Mouse (Mus musculus) forebrain, postnatal 0 days (tissue): ENCODE data around the gene Fsd1l. TPM values are rescaled to one million over a fixed set of nuclear protein-coding genes. Genes with fewer than 3 reads are reported as not detected.

Experiments
- ATAC-seq: fragments of 200-750 bp; cut with Nextera tagmentation; 2 replicates; pipeline ENCODE4 v1.8.0; 2017; ENCODE audit warnings: mild to moderate bottlenecking, moderate library complexity
- DNase-seq: peaks from one replicate; pipeline ENCODE4 v3.0.0-alpha.2; 2015
- H3K27ac ChIP-seq: fragments of 300-500 bp; sonication (generic); 2 replicates; pipeline ENCODE4 v1.5.1; 2014; ENCODE audit warnings: low read depth, mild to moderate bottlenecking, antibody characterized with exemption, low read length, moderate library complexity, mixed read lengths
- H3K27me3 ChIP-seq: fragments of 300-500 bp; sonication (generic); 2 replicates; pipeline ENCODE4 v1.6.1; 2014; ENCODE audit warnings: mild to moderate bottlenecking, low read length, mixed read lengths; ENCODE audit not compliant: insufficient read depth
- H3K36me3 ChIP-seq: fragments of 300-500 bp; sonication (generic); 2 replicates; pipeline ENCODE4 v1.6.1; 2014; ENCODE audit warnings: mild to moderate bottlenecking, moderate library complexity; ENCODE audit not compliant: insufficient read depth
- H3K4me1 ChIP-seq: fragments of 300-500 bp; sonication (generic); 2 replicates; pipeline ENCODE4 v1.6.1; 2014; ENCODE audit warnings: antibody characterized with exemption; ENCODE audit not compliant: insufficient read depth
- H3K4me2 ChIP-seq: fragments of 300-500 bp; sonication (generic); 2 replicates; pipeline ENCODE4 v1.6.1; 2014; ENCODE audit warnings: low read depth, mild to moderate bottlenecking, moderate library complexity
- H3K4me3 ChIP-seq: fragments of 300-500 bp; sonication (generic); 2 replicates; pipeline ENCODE4 v1.5.1; 2014; ENCODE audit warnings: low read depth, low read length, mixed read lengths
- H3K9ac ChIP-seq: fragments of 300-500 bp; sonication (generic); 2 replicates; pipeline ENCODE4 v1.6.1; 2014; ENCODE audit warnings: mild to moderate bottlenecking
- H3K9me3 ChIP-seq: fragments of 300-500 bp; sonication (generic); 2 replicates; pipeline ENCODE4 v1.6.1; 2016; ENCODE audit warnings: low read length
- CTCF ChIP-seq: sonication (generic); IDR thresholded peaks from 2 replicates; pipeline ENCODE4 v1.5.1; 2016; ENCODE audit warnings: antibody characterized with exemption, control low read depth, low read depth
- WGBS: fragments of 180-500 bp; shearing (Covaris S2); extraction: QIAGEN DNeasy Blood & Tissue Kit; methylation state at CpG from one replicate; pipeline ENCODE4 v1.1.7; 2014; 5-methylcytosine and 5-hydroxymethylcytosine counted together
- polyA plus RNA-seq: library from polyadenylated mRNA; unstranded; fragments of >200 nt; fragmentation: Nextera tagmentation; extraction: Ambion mirVana; gene quantifications from 2 replicates; pipeline ENCODE4 v1.2.1, GENCODE M21; 2015
- total RNA-seq: library from RNA; depleted of rRNA; stranded (reverse); fragments of >200 nt; gene quantifications from 2 replicates; pipeline ENCODE4 v1.2.3, GENCODE M21; 2014

Fsd1l gene
- total and polyA plus RNA-seq, 2 experiments from 2014 or later, result 17.9 to 48.8 TPM

- H3K27ac ChIP-seq, result no peak overlapping the region
- H3K4me1 ChIP-seq, result no peaks in the 10 kb centered on the region
- H3K4me3 ChIP-seq, result no peak overlapping the region
- ATAC-seq (no peak), DNase-seq (no peak)
- no peaks in the 10 kb centered on the region for H3K36me3 ChIP-seq
- H3K27me3 ChIP-seq, result no peaks in the 10 kb centered on the region
- H3K9me3 ChIP-seq, result no peaks in the 10 kb centered on the region
- TF ChIP-seq CTCF, result no peak
- no peak overlapping the region for H3K9ac ChIP-seq
- WGBS, result 91% methylated on average over 5 of the region's 5 CpGs
- no peak overlapping the region for H3K4me2 ChIP-seq
Observed at GRCm38 (mm10) chr4:53614576-53615225, 16.6 kb upstream of the Fsd1l start.

GRCm38 (mm10) chr4:53617968-53618367 is 13.3 kb upstream of the Fsd1l start:
- no peak overlapping the region for H3K27ac ChIP-seq
- H3K4me1 ChIP-seq, result no peaks in the 10 kb centered on the region
- no peak overlapping the region for H3K4me2 ChIP-seq
- H3K9me3 ChIP-seq, result no peaks in the 10 kb centered on the region
- H3K9ac ChIP-seq, result no peak overlapping the region
- no peak for TF ChIP-seq CTCF
- H3K4me3 ChIP-seq, result no peak overlapping the region
- H3K27me3 ChIP-seq, result no peaks in the 10 kb centered on the region
- no peaks in the 10 kb centered on the region for H3K36me3 ChIP-seq
- DNase-seq (no peak), ATAC-seq (no peak)
- WGBS, result 45% methylated on average over 3 of the region's 3 CpGs

- ATAC-seq, result no peak
- no peak overlapping the region for H3K27ac ChIP-seq
- no peak for TF ChIP-seq CTCF
- H3K27me3 ChIP-seq, result no peaks in the 10 kb centered on the region
- H3K9me3 ChIP-seq, result no peaks in the 10 kb centered on the region
- H3K4me3 ChIP-seq, result no peak overlapping the region
- H3K4me1 ChIP-seq, result peaks cover 5% of the 10 kb centered on the region
- H3K4me2 ChIP-seq, result no peak overlapping the region
- no peaks in the 10 kb centered on the region for H3K36me3 ChIP-seq
- 86% methylated on average over 6 of the region's 6 CpGs for WGBS
- H3K9ac ChIP-seq, result no peak overlapping the region
- no peak for DNase-seq
Observed at GRCm38 (mm10) chr4:53620104-53620503, 11.2 kb upstream of the Fsd1l start.

- ATAC-seq (no peak), DNase-seq (no peak)
- Histone ChIP-seq H3K4me1 (peaks cover 5% of the 10 kb centered on the region), H3K4me2 (no peak overlapping the region), H3K9ac (no peak overlapping the region), H3K27me3 (no peaks in the 10 kb centered on the region), H3K27ac (no peak overlapping the region), H3K36me3 (no peaks in the 10 kb centered on the region), H3K9me3 (no peaks in the 10 kb centered on the region), H3K4me3 (no peak overlapping the region)
- no peak for TF ChIP-seq CTCF
- 85% methylated on average over 6 of the region's 6 CpGs for WGBS
Observed at GRCm38 (mm10) chr4:53621084-53621483, 10.2 kb upstream of the Fsd1l start.

GRCm38 (mm10) chr4:53621490-53621889 is 9.8 kb upstream of the Fsd1l start:
- WGBS, result 85% methylated on average over 5 of the region's 5 CpGs
- no peak for TF ChIP-seq CTCF

GRCm38 (mm10) chr4:53623711-53624110 is 7.6 kb upstream of the Fsd1l start:
- Histone ChIP-seq H3K9ac (no peak overlapping the region), H3K4me3 (no peak overlapping the region), H3K27ac (no peak overlapping the region), H3K4me1 (peaks cover 5% of the 10 kb centered on the region), H3K36me3 (no peaks in the 10 kb centered on the region), H3K4me2 (no peak overlapping the region), H3K27me3 (no peaks in the 10 kb centered on the region), H3K9me3 (no peaks in the 10 kb centered on the region)
- DNase-seq (peak; percentile 51), ATAC-seq (peak; percentile 89)
- 53% methylated on average over 1 of the region's 1 CpGs for WGBS
- TF ChIP-seq CTCF, result no peak

More at GRCm38 (mm10) chr4:53621490-53621889, 9.8 kb upstream of the Fsd1l start:
- peaks cover 5% of the 10 kb centered on the region for H3K4me1 ChIP-seq
- no peak overlapping the region for H3K9ac ChIP-seq
- ATAC-seq, result no peak
- H3K4me2 ChIP-seq, result no peak overlapping the region
- H3K27me3 ChIP-seq, result no peaks in the 10 kb centered on the region
- no peak overlapping the region for H3K4me3 ChIP-seq
- no peaks in the 10 kb centered on the region for H3K36me3 ChIP-seq
- no peak for DNase-seq
- no peak overlapping the region for H3K27ac ChIP-seq
- no peaks in the 10 kb centered on the region for H3K9me3 ChIP-seq

GRCm38 (mm10) chr4:53624816-53625215 is 6.5 kb upstream of the Fsd1l start:
- H3K4me1 ChIP-seq, result peaks cover 5% of the 10 kb centered on the region
- ATAC-seq, result peak; percentile 32; the same call in 1 of the 2 replicates
- H3K4me3 ChIP-seq, result no peak overlapping the region
- no peak overlapping the region for H3K9ac ChIP-seq
- H3K27me3 ChIP-seq, result no peaks in the 10 kb centered on the region
- no peaks in the 10 kb centered on the region for H3K9me3 ChIP-seq
- WGBS, result 16% methylated on average over 4 of the region's 4 CpGs
- peak; percentile 45 for DNase-seq
- H3K36me3 ChIP-seq, result no peaks in the 10 kb centered on the region
- no peak overlapping the region for H3K4me2 ChIP-seq
- no peak overlapping the region for H3K27ac ChIP-seq
- no peak for TF ChIP-seq CTCF
